Mouse (Mus musculus): ENCODE measurements around the gene Gipc2.

GRCm38 (mm10) chr3:152154095-152154494 is 11.9 kb downstream of the Gipc2 start:
- no peak for TF ChIP-seq POLR2A (IDR thresholded peaks at IDR 0.05; ENCODE audit: borderline replicate concordance, low read depth, low read length)
- TF ChIP-seq CTCF (IDR thresholded peaks at IDR 0.05; ENCODE audit: low read depth, low read length): no peak

Measured in bone marrow macrophage, adult 2 months (primary cell).